ENCODE assay signal across 16 mouse cellular contexts in genomic region chr6:84631588-84631987, GRCm38 (mm10). TPM values are rescaled to one million over a fixed set of nuclear protein-coding genes. Genes with fewer than 3 reads are reported as not detected.
"Had no signal": no experiment of that assay in that cellular context is flagged by ENCODE, and none has a peak within 500 bp of the region (broad histone marks: within the 10 kb centered on the region; RNA-seq: fewer than 3 reads in every experiment).

No protein-coding gene starts in this region.

- DNase-seq: kidney, adult 2 months; kidney, postnatal 4 days; liver; liver, embryonic 13.5 days; liver, postnatal 0 days had no signal

- H3K4me3 ChIP-seq: layer of hippocampus, adult 2 months; limb, embryonic 12.5 days; liver, embryonic 13.5 days; megakaryocyte, embryonic 14.5 days; midbrain, embryonic 15.5 days; neural tube, embryonic 12.5 days had no signal

- ATAC-seq: liver, postnatal 0 days; midbrain, embryonic 15.5 days had no signal

- H3K4me2 ChIP-seq: limb, embryonic 12.5 days; liver, embryonic 13.5 days; midbrain, embryonic 11.5 days; midbrain, embryonic 15.5 days; neural tube, embryonic 12.5 days had no signal

- H3K9me3 ChIP-seq: limb, embryonic 12.5 days; liver, embryonic 13.5 days; megakaryocyte, embryonic 14.5 days; midbrain, embryonic 15.5 days; neural tube, embryonic 12.5 days had no signal

- H3K27ac ChIP-seq: kidney, postnatal 0 days; layer of hippocampus, adult 2 months; limb, embryonic 12.5 days; liver, embryonic 13.5 days; macrophage; midbrain, embryonic 15.5 days; neural tube, embryonic 12.5 days; stomach, postnatal 0 days had no signal

- H3K27me3 ChIP-seq: limb, embryonic 12.5 days; liver, embryonic 13.5 days; midbrain, embryonic 15.5 days; neural tube, embryonic 12.5 days had no signal

- H3K36me3 ChIP-seq: limb, embryonic 12.5 days; liver, embryonic 13.5 days; midbrain, embryonic 15.5 days; neural tube, embryonic 12.5 days had no signal

- H3K4me1 ChIP-seq: megakaryocyte, embryonic 14.5 days; midbrain, embryonic 15.5 days; neural tube, embryonic 12.5 days had no signal

- H3K9ac ChIP-seq: limb, embryonic 12.5 days; liver, embryonic 13.5 days; liver, postnatal 0 days; midbrain, embryonic 15.5 days; neural tube, embryonic 12.5 days had no signal

RNA-seq across cellular contexts. Expression of gene Cyp26b1, which starts 37.9 kb away (rescaled TPM):
- total RNA-seq: monocyte, adult 5-6 weeks; neutrophil, adult 5-6 weeks had no signal
